ENCODE assay signal across 17 mouse cellular contexts in genomic region chr6:127841326-127841725, GRCm38 (mm10).
"Had no signal": no experiment of that assay in that cellular context is flagged by ENCODE, and none has a peak within 500 bp of the region (broad histone marks: within the 10 kb centered on the region; RNA-seq: fewer than 3 reads in every experiment).

No protein-coding gene starts in this region.

- DNase-seq: gastrocnemius, adult 2 months; gastrocnemius, postnatal 10 days; gastrocnemius, postnatal 25 days; heart, adult 2 months; heart, postnatal 10 days; heart, postnatal 4 days; kidney, adult 18-20 months; kidney, adult 8-10 months; kidney, postnatal 10 days; kidney, postnatal 25 days; kidney, postnatal 4 days; liver; liver, embryonic 13.5 days had no signal

- ATAC-seq: hindbrain, embryonic 16.5 days; inflammation-experienced regulatory T-cells, adult 6 months; intestine, embryonic 15.5 days; intestine, postnatal 0 days had no signal
